Mouse (Mus musculus) telencephalon, adult 2 months (tissue): Measurements from ENCODE around the gene Dido1.

Source experiments
- DNase-seq: peaks from one replicate; pipeline ENCODE4 v3.0.0-alpha.2; 2011; ENCODE audit warnings: low read depth, low spot score

Gene Dido1

DNA sequence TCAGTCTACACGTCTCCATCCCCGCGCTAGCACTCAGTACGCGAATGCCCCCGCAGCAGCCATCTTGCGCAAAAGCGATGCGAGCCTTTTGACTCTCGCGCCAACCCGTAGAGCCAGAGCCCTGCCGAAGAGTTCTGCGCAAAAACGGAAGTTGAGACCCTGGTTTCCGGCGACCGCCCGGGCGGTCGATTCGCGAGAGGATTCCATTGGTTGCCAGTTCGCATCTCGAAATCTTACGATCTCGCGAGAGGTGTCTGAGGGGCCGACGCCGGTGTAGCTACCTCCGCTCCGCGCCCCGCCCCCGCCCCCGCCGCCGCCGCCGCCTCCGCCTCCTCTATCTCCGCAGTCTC, at the start of gene Dido1, which contains the start of gene Gid8:
Gene Dido1, minus strand, starts transcription at position 77 of the 350 bp plus-strand sequence.
Gene Gid8, plus strand, starts transcription at position 195 of the 350 bp plus-strand sequence.
- DNase-seq: peak; percentile 99

DNA sequence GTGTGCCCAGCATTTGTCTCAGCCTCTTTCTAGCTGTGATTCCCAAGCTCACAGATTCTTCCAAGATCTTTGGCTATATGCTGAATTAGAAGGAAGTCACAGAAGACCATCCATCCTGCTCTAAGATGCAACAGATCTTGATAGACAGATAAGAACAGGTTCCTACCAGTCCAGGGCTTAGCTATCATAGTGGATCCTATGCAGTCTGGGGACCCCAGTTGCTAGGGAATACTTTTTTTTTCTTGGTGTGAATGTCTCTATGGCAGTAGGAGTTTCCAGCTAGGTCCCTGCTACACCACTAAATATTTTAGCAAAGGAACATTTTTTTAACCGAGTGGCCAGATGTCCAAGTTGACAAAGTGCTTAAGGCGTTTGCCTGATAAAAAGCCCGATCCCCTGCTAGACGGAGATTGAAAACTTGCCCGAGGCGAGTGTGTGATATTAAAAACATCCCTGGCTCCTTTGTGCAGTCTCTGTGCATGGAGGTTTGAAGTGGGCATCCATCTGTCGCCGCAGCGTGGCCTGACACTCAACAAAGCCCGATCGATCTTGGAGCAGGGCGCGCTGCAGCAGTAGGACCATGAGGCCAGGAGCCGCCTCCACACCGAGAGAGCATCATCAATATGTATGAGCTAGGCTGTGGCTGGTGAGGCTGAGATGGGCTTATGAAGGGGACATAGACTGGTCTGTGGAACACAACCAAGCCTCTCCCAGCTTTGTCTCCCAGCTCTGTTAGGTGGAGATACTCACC, 48.9 kb upstream of the Dido1 start:
- no peak for DNase-seq

DNA sequence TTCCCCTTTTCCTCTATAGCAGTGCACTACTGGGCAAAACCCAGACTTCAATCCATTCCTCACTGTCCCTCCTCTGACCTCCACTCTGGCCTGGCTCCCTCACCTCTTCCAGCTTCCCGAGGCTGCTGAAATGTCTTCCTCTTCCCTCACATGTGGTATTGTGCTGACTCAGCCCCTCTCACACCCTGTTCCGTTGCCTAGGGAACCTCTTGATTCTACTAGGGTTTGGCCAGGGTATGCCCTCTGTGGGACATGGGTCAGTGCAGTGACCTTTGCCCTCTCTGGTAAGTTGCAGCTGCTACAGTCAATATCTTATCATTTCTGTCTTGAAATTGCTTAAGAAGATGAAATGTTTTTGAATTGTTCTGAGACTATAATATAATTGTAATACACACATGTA, 47.0 kb upstream of the Dido1 start:
- DNase-seq: no peak

DNA sequence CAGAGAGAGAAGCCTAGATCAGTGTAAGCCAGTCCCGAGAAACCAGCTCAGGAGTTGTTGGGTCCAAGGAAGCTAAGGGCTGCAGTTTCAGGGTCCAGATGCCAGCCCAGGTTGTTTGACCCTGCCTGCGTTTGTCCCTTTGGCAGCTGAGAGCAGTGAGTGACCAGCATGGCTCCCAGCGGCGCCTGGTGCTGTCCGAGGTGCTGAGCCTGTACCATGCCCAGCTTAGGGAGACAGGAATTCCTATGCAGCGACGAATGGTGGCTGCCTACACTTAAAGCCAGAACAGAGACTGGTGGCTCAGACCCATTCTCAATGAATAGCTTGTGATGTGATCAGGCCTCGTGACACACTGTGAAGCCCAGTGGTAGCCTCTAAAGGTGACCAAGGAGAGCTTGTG, 46.1 kb upstream of the Dido1 start:
- no peak for DNase-seq

DNA sequence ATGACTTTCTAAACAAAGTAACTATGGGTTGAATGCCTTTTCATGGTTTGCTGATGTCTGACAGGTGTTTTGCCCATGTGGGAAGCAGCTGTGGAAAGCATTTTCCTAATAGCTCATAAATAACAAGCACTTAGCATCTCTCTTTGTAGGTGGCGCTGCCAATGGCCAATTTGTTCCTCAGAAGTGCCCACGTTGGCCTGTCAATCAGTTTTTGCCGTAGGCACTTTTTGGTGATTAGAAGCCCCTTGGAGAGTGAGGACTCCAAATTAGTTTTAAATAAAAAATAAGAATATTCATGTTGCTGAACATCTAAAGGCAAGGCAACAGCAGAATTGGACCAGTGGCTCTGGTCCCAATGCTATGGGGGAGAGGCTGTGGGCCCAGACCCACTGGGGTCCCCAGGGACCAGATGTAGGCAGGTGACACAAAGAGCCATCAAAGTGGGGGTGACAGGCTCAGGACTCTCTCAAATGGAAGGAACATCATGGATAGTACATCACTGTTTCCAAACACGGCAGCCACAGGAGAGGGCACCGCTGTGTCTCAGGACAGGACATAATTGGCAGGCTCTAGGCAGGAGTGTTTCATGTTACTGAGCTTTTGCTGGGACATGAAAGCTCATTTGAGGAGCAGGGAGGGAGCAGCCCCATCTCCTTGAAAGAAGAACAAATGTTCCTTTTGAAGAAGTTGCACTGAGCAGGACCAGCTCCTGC, 45.3 kb upstream of the Dido1 start:
- DNase-seq: no peak

DNA sequence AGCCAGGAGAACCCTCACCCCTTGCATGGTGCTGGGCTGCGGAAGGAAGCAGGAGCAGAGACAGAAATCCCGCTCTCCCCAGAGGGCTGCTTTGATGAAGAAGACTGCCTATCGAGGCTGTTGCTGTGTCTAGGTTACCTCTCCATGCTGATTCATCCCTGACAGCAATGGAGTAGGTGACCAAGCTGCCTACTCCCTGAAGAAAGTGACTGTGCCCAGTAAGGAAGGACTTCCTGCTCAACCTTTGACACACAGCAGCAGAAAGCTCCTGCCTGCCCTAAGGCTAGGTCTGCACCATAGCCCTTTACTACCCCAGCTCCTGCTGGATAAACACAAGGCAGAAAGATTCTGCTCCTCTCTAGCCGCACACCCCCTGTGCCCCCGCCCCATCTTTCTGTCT, 39.1 kb upstream of the Dido1 start:
- no peak for DNase-seq

DNA sequence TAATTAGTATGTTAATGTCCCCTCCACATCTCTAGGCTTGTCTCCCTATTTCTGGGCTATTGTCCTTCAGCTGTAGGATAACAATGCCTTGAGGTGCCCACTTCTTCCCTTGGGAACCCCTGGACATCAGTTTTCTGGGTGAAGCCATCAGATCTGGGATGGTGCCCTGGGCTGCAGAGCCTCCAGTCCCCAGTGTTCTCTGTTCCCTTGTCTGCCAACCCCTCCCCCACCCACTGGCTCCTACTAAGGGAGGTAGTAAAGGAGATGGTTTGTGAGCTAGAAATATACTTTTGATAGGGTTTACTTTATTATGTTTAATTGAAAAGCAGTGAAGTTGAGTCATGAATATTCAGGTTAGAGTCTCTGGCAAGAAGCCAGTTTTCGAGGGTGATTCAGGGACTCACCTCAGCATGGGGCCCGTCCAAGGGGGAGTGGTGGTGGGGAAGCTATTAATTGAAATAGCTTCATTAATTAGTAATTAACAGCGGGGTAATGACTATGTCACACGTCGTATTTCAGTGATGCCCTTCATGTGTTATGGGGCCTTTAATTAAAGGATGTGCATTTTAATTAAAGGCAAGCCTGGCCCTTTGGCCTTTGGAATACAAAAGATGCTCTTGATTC, 36.9 kb upstream of the Dido1 start:
- DNase-seq: no peak

DNA sequence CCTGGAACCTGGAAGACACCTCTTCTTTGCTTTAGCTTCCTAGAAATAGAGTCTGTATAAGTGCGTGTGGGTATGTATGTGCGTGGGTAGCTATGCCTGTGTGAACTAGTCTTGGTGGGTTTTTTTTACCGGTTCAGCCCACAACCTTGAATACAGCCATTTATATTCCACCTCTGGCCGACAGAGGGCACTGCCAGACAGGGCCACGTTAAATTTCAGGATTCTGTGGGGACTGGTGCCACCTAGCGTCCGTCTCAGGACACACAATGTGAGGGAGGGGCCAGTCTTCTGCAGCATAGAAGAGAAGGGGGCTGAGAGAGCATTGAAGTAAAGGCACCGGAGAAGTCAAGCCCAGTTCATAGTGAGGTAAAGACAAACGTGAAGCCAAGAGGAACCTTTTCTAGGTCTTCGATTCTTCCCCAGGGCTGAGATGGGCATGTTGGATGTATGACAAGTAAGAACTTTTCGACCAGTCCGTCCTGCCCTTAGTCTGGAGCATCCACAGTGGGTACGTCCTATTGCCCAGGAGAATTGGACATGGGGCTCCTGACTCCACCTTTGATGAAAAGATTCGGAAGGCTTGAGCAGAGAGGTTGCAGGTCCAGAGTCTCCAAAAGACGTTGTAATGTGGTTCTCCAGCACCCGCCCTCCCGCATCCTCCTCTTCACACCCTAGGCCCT, 35.6 kb upstream of the Dido1 start:
- DNase-seq: peak; percentile 70

DNA sequence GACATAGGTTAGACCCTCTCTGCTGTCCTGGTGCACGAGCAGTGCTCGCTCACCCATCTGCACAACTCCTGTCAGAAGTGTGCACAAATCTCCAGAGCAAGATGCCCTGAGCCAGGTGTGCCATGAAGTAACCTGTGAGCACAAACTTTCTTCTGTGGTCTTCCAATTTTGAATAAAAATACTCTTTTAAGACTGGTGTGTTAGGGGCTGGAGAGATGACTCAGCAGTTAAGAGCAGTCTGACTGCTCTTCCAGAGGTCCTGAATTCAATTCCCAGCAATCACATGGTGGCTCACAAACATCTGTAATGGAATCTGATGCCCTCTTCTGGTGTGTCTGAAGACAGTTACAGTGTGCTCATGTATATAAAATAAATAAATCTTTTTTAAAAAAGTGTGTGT, 33.5 kb upstream of the Dido1 start:
- DNase-seq: no peak

DNA sequence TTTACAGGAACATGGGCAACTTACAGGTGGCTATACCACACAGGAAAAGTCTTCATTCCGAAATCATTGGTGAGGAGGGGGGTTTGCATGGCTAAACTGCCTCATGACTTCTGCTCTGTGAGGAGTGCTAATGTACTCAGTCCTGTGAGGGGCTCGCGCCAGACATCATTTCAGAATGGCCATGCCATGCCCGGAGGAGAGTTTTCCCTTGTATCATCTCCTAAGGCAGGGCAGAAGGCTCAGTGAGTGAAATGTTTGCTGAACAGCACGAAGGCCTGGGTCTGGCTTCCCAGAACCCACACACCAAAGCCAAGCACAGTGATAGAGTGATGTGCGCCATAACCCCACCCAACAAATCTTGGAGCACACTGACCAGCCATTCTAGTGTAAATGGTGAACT, 33.0 kb upstream of the Dido1 start:
- DNase-seq: no peak

DNA sequence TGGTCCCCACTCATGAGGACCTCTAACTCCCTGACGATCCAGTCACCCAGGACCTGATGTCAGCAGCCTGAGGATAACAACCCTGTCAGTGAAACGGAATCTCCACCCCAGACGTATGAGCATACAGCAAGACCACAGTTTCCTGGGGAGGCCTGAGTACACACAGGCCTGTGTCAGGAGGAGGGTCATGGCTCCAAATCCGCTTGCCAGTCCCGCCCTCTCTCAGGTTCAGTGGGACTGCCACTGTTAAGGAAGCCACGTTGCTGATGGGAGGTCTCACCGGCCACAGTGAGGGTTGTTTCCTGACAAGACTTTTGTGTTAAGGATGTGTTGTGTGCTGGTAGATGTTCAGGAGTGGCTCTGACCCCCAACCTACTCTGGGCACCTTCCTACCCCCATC, 31.6 kb upstream of the Dido1 start:
- no peak for DNase-seq

DNA sequence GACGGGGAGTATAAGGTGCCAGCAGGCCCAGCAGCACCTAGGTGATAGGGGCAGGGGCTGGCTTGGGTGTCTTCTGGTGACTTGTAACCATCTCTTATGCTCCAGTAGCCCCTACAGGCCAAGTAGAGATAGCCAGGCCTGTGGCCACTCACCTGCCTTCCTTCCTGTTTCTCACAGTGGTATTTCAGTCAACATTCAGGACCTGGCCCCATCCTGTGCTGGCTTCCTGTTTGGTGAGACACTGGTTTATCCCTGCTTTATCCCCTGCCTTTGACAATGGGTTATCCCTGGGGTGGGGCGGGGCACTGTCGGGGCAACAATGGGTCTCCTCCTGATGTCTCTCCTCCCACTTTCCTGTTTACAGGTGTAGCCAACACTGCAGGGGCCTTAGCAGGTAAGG, 30.6 kb upstream of the Dido1 start:
- no peak for DNase-seq

DNA sequence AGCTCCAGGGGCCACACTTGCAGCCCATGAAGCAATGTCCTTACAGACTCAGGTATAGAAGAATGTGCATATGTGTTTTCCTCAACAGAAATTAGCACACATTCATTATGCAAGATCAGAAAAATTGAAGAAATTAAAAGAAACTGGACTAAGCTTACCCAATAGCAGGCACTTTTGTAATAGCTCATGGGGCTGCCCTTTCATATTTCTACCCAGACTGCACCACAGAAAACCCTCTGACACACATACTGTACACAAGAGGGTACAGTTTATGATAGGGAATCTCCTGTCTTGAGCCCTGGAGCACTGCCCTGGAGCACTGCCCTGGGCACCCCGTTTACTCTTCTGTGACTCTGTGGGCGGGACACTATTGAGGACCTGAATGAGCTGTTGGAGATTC, 28.2 kb upstream of the Dido1 start:
- DNase-seq: no peak

DNA sequence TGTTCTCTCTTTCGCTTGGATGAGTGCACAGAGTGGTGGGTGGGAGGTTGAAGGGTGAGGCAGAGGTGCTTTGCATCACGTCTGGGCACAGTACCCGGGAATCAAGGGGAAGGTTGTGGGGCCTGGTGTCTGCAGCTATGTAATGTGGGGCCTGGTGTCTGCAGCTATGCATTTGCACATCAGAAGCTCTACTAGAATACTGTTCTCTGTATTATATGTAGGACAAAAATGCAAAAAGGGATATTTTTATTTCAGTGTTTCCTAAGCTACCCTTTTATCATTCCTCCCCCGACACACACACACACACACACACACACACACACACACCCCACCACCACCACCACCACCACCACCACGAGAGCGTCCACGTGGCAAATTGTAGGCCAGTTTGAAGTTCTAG, 25.4 kb upstream of the Dido1 start:
- DNase-seq: no peak

DNA sequence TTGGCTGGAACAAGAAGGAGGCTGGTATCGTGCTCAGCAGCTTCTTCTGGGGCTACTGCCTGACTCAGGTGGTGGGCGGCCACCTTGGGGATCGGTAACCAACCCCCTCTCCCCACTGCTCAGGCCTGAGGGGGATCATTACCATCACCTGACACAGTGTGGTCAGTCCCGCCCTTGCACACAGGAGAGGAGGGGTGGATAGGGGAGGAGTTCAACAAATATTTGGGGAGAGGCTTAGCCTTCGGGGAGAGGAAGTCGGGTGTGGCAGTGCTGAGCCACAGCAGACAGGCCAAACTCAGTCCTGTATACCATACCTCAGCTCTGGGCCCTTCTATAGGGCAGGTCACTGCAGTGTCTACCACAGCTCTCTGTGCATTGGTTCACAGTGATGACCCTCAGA, 22.2 kb upstream of the Dido1 start:
- no peak for DNase-seq

DNA sequence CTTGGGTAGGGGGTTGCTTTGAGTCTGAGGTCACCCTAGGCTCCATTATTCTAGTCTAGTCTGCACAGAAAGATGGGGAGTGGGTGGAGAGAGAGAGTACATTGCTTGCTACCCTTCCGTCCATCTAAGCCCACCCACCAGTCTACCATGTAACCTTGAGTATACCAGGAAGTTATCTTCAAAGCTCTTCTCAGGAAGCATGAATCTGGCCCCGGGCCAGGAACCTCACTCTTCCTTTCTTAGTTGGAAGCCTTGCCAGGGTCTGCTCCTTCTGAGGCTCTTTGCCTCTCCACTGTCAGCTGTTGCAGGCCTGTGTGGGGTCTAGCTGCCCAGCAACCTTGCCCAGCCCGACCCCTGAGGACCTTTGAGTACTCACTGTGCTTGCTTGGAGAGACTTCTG, 21.2 kb upstream of the Dido1 start:
- no peak for DNase-seq

DNA sequence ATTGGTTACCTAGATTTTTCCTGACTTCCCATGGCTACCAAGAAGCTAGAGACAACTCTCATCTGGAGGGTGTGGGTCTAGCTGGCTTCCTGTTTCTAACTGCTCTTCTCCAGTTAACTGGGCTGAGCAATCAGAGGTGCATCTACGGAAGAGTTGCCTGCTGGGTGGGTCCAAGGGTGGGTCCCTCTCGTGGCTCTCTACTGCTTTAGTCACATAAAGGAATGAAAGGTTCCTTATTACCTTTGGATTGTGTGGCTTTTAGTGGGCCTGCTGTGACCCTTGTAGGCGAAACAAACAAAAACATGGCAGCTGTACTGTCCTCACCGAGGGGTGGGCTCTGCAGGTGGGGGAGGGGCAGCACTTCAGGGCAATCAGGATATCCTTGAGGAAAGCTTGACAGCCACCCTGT, 17.8 kb upstream of the Dido1 start:
- no peak for DNase-seq

DNA sequence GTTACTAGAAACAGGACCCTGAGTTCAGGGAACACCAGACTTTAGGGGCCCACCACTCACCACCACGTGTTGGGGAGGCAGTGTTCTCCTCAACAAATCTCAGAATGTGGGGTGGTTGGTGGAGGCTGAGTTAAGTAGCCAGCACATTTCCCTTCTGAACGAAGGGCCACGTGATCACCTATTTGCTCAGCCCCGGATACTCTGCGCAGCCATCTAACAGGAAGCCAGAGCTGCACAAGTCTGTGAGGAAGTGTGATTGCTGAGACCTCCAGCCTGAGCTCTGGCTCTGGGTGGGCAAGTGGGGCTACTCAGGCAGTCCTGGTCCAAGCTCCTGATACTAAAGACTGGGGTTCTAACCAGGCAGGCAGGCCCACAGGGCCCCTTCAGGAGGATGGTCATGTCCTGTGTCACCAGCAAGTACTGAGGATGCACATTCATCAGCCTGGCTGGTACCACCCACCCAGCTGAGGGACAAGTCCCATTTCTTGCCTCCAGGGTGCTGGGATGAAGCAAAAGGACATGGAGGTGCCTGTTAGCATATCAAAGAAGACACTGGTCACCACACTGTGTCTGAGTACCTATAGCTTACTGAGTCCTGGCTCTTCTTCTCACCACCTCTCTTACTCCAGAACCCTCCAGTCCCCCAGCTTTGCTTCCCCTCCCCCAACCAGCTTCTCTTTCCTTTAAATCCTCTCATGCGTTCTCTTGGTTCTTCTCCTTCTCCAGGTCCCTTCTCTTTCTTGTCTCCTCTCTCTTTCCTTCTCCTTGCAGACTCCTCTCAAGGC, 17.1 kb upstream of the Dido1 start:
- no peak for DNase-seq

DNA sequence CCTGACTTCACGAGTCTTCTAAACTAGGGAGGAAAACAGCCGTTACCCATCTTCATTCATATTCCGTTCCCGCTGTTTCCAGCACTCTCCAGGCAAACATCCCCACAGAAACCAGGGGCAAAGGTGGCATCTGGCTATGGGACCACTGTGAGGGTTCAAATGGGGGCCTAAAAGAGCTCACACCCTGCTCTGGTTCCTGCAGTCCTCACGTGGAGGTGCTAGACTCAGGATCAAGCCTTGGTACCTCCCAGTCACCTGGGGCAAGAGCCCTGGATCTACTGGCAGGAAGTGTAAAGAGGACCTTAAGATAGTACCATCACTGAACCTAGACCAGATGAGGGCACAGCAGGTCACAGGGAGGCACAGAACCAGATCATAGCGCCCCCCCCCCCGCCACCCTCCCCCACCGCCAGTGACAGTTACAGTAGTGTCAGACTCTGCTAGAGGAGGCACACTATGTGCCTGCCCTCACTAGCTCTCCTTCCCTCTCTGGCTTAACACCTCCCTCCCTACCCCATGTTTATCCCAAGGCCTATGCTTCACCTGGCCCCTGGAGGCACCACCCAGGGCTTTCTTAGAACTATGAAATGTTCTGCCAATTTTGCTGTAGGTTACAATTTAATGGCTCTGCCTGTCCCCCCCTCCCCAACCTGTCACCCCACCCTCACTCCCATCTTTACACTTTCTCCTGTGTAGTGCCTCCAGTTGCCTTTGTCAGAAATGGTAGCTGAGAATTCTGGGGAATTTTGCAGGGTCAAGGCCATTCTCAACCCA, 16.2 kb upstream of the Dido1 start:
- no peak for DNase-seq

DNA sequence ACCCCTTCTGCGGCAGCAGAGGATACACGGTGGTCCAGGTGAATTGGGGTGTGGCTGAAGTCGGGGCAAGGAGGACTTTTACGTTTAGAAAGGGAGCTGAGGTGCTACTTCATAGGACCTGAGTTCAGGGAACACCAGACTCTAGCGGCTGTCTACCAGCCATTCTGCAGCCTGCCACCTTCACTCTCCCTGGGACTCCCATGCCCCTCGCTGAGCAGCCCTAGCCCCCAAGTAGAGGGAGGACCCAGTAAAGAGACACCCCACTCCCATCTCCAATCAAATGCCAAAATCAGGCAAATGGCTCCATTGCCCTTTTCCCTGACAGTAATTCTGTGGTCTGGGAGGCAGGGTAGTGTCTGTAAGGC, 15.6 kb upstream of the Dido1 start:
- DNase-seq: no peak
